Mouse (Mus musculus) liver, embryonic 11.5 days (tissue): ENCODE measurements around the gene Med13l. TPM values are rescaled to one million over a fixed set of nuclear protein-coding genes. Genes with fewer than 3 reads are reported as not detected.

Experiments
- ATAC-seq: fragments of 200-750 bp; cut with Nextera tagmentation; replicated peaks from 2 replicates; pipeline ENCODE4 v1.8.0; 2017; ENCODE audit warnings: moderate number of reproducible peaks, mild to moderate bottlenecking, moderate TSS enrichment, moderate library complexity; ENCODE audit not compliant: low FRiP score
- DNase-seq: peaks from one replicate; pipeline ENCODE4 v3.0.0-alpha.2; 2017; ENCODE audit warnings: low spot score
- H3K27ac ChIP-seq: fragments of 300-500 bp; sonication (generic); 2 replicates; pipeline ENCODE4 v1.5.1; 2014; ENCODE audit warnings: mild to moderate bottlenecking, low read depth, low read length, control low read depth
- H3K27me3 ChIP-seq: fragments of 300-500 bp; sonication (generic); replicated peaks from 2 replicates; pipeline ENCODE4 v1.6.1; 2014; ENCODE audit warnings: low read length, mixed read lengths; ENCODE audit not compliant: control insufficient read depth, insufficient read depth
- H3K36me3 ChIP-seq: fragments of 300-500 bp; sonication (generic); 2 replicates; pipeline ENCODE4 v1.6.1; 2014; ENCODE audit warnings: mild to moderate bottlenecking, low read length, moderate library complexity, mixed read lengths; ENCODE audit not compliant: control insufficient read depth, insufficient read depth
- H3K4me1 ChIP-seq: fragments of 300-500 bp; sonication (generic); replicated peaks from 2 replicates; pipeline ENCODE4 v1.6.1; 2014; ENCODE audit warnings: low read length, mixed read lengths; ENCODE audit not compliant: control insufficient read depth, insufficient read depth
- H3K4me2 ChIP-seq: fragments of 300-500 bp; sonication (generic); 2 replicates; pipeline ENCODE4 v1.6.1; 2014; ENCODE audit warnings: mild to moderate bottlenecking, control low read depth, moderate library complexity
- H3K4me3 ChIP-seq: fragments of 300-500 bp; sonication (generic); 2 replicates; pipeline ENCODE4 v1.5.1; 2014; ENCODE audit warnings: low read depth, low read length, control low read depth
- H3K9ac ChIP-seq: fragments of 300-500 bp; sonication (generic); 2 replicates; pipeline ENCODE4 v1.6.1; 2014; ENCODE audit warnings: low read depth, low read length, control low read depth
- H3K9me3 ChIP-seq: fragments of 300-500 bp; sonication (generic); 2 replicates; pipeline ENCODE4 v1.6.1; 2016; ENCODE audit warnings: low read length, inconsistent platforms, mixed read lengths; ENCODE audit not compliant: control insufficient read depth
- WGBS: fragments of 180-500 bp; shearing (Covaris S2); extraction: QIAGEN DNeasy Blood & Tissue Kit; methylation state at CpG from one replicate; pipeline ENCODE4 v1.1.7; 2014; 5-methylcytosine and 5-hydroxymethylcytosine counted together
- polyA plus RNA-seq: library from polyadenylated mRNA; unstranded; fragments of >200 nt; fragmentation: Nextera tagmentation; extraction: Ambion mirVana; gene quantifications from 2 replicates; pipeline ENCODE4 v1.2.1, GENCODE M21; 2014

The Med13l gene
- polyA plus RNA-seq, 1 experiment from 2014 or later: 13.7 TPM

DNA sequence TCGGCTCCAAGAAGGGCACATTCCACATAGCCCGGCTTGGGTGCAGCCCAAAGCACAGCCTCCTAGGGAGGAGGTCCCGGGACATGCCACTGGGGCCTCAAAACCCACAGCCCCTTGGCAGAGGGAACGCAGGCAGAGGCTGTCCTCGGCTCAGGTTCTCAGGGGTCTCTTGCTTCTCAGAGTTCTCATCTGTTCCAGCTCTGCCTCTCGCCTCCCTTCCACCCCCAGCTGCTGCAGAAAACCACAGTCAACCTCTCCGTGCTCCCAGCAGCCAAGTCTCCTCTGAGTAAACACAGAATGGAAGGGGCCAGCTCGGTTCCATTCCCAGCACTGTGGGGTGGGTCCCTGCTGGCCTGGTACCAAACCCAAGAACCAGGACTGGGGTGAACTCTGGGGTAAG lies 25.3 kb upstream of the Med13l start:
- ATAC-seq: no peak
- no peaks in the 10 kb centered on the region; the same call in 1 of the 2 replicates for H3K4me1 ChIP-seq
- WGBS: 43% methylated on average over 8 of the region's 8 CpGs
- H3K27ac ChIP-seq: no peak overlapping the region
- no peaks in the 10 kb centered on the region for H3K9me3 ChIP-seq
- DNase-seq: no peak
- H3K36me3 ChIP-seq: no peaks in the 10 kb centered on the region
- H3K4me3 ChIP-seq: no peak overlapping the region
- no peak overlapping the region for H3K4me2 ChIP-seq
- no peak overlapping the region for H3K9ac ChIP-seq
- H3K27me3 ChIP-seq: peaks cover 6% of the 10 kb centered on the region

GRCm38 (mm10) chr5:118538487-118538886 lies 22.0 kb upstream of the Med13l start:
- H3K27me3 ChIP-seq: peaks cover under 1% of the 10 kb centered on the region
- no peaks in the 10 kb centered on the region for H3K9me3 ChIP-seq
- no peaks in the 10 kb centered on the region; the same call in 1 of the 2 replicates for H3K4me1 ChIP-seq
- no peak overlapping the region for H3K4me3 ChIP-seq
- H3K36me3 ChIP-seq: no peaks in the 10 kb centered on the region
- no peak overlapping the region for H3K4me2 ChIP-seq
- ATAC-seq: no peak
- no peak for DNase-seq
- H3K9ac ChIP-seq: no peak overlapping the region
- H3K27ac ChIP-seq: no peak overlapping the region
- 50% methylated on average over 5 of the region's 5 CpGs for WGBS

- Histone ChIP-seq H3K4me1 (no peaks in the 10 kb centered on the region), H3K9me3 (no peaks in the 10 kb centered on the region), H3K27ac (no peak overlapping the region), H3K27me3 (no peaks in the 10 kb centered on the region), H3K4me2 (no peak overlapping the region), H3K9ac (no peak overlapping the region), H3K4me3 (no peak overlapping the region), H3K36me3 (no peaks in the 10 kb centered on the region)
- ATAC-seq (no peak), DNase-seq (no peak)
- 74% methylated on average over 2 of the region's 2 CpGs for WGBS
Observed at GRCm38 (mm10) chr5:118543816-118544215, 16.7 kb upstream of the Med13l start.

DNA sequence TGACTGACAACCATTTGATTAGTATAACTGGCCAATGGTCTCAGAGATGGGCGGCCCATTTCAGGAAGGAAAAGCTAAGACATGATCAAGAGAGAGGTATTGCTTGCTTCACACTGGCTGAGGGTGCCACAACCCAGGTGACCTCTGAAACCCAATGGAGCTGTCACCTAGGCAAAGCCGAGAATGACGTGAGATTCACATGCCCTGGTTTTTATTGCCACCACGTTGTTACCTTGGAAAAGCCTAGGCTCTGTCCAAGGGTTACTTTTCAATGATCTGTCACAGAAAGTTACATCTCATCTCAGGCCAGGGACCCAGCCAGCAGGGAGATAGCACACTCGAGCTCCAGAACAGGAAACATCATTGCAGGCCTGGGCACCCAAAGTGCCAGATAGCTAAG lies 10.0 kb upstream of the Med13l start:
- H3K27me3 ChIP-seq: 0 out of 2 replicates have a peak, but pooled peaks cover 2% of the 10 kb centered on the region
- 60% methylated on average over 5 of the region's 5 CpGs for WGBS
- H3K9me3 ChIP-seq: 0 out of 2 replicates have a peak, but pooled peaks cover 2% of the 10 kb centered on the region
- H3K4me2 ChIP-seq: no peak overlapping the region
- H3K4me3 ChIP-seq: no peak overlapping the region
- no peak overlapping the region for H3K9ac ChIP-seq
- no peak overlapping the region for H3K27ac ChIP-seq
- ATAC-seq (no peak), DNase-seq (no peak)
- H3K4me1 ChIP-seq: no peaks in the 10 kb centered on the region
- no peaks in the 10 kb centered on the region for H3K36me3 ChIP-seq

GRCm38 (mm10) chr5:118553290-118553689 lies 7.2 kb upstream of the Med13l start:
- DNase-seq (no peak), ATAC-seq (no peak)
- no peak overlapping the region for H3K4me2 ChIP-seq
- H3K9me3 ChIP-seq: 0 out of 2 replicates have a peak, but pooled peaks cover 2% of the 10 kb centered on the region
- no peak overlapping the region for H3K9ac ChIP-seq
- peaks cover 9% of the 10 kb centered on the region for H3K4me1 ChIP-seq
- no peaks in the 10 kb centered on the region for H3K36me3 ChIP-seq
- 0 out of 2 replicates have a peak, but pooled peaks cover 2% of the 10 kb centered on the region for H3K27me3 ChIP-seq
- H3K27ac ChIP-seq: no peak overlapping the region
- no peak overlapping the region for H3K4me3 ChIP-seq

GRCm38 (mm10) chr5:118555305-118555704 lies 5.2 kb upstream of the Med13l start:
- Histone ChIP-seq H3K27ac (no peak overlapping the region), H3K27me3 (0 out of 2 replicates have a peak, but pooled peaks cover 2% of the 10 kb centered on the region), H3K4me3 (no peak overlapping the region), H3K4me2 (no peak overlapping the region), H3K9ac (no peak overlapping the region), H3K4me1 (peaks cover 15% of the 10 kb centered on the region), H3K36me3 (no peaks in the 10 kb centered on the region), H3K9me3 (0 out of 2 replicates have a peak, but pooled peaks cover 2% of the 10 kb centered on the region)
- 95% methylated on average over 4 of the region's 4 CpGs for WGBS
- DNase-seq: no peak
- ATAC-seq: no peak

DNA sequence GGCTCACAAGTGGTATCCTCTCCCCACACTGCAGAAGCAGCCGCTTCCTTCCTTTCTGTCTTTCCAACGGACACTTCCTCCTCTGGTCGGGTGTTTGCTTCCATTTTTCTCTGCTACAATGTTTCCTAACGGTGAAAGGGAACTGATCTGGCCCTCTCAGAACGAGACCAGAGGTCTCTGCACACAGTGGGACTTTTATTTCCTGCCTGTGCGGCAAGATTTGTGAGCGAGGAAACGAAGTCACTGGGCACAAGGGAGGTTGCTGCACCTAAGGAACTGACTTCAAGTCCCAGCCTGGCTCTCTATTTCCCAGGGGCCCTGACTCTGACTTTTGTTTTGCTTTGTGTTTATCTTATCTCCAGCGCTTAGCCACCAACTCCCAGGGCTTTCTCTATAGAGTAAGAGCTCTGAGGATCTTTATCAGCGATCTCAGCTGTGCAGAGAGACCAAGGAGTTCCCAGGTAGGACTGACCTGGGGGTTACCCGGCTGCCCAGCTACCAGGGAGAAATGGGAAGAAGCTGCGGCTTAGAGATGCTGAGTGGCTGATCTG lies 4.0 kb upstream of the Med13l start:
- Histone ChIP-seq H3K9ac (peak overlapping the region; percentile 27; the same call in 1 of the 2 replicates), H3K4me2 (peak overlapping the region; percentile 61), H3K4me3 (peak overlapping the region; percentile 22; the same call in 1 of the 2 replicates), H3K27ac (no peak overlapping the region), H3K27me3 (0 out of 2 replicates have a peak, but pooled peaks cover 2% of the 10 kb centered on the region), H3K36me3 (no peaks in the 10 kb centered on the region), H3K9me3 (0 out of 2 replicates have a peak, but pooled peaks cover 2% of the 10 kb centered on the region), H3K4me1 (peaks cover 16% of the 10 kb centered on the region)
- ATAC-seq (no peak), DNase-seq (no peak)
- 6% methylated on average over 12 of the region's 12 CpGs for WGBS

DNA sequence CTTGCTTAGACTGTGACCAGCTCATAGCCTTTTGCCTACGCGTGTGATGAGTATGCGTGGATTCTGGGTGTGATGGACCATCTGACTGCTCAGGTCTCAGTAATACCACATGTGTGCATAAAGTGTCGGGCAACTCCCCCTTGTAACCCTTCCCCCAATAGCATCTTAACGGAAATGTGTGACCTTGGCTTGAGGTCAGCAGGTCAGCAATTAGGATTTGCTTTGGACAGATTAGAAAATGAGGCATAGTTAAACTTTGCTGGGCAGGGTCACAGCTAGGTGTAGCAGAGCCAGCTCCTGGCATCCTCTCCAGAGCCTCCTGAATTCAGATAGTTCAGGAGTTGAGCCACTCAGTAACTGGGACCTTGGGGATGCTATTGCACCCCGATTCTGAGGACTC lies 1.6 kb upstream of the Med13l start:
- no peaks in the 10 kb centered on the region for H3K36me3 ChIP-seq
- no peak overlapping the region for H3K9ac ChIP-seq
- 66% methylated on average over 6 of the region's 6 CpGs for WGBS
- DNase-seq: no peak
- 0 out of 2 replicates have a peak, but pooled peaks cover 2% of the 10 kb centered on the region for H3K27me3 ChIP-seq
- H3K9me3 ChIP-seq: 0 out of 2 replicates have a peak, but pooled peaks cover 2% of the 10 kb centered on the region
- no peak for ATAC-seq
- peaks cover 38% of the 10 kb centered on the region for H3K4me1 ChIP-seq
- no peak overlapping the region for H3K27ac ChIP-seq
- H3K4me2 ChIP-seq: no peak overlapping the region
- no peak overlapping the region for H3K4me3 ChIP-seq
